Mouse (Mus musculus): ENCODE results near the gene 1500009C09Rik. TPM values are rescaled to one million over a fixed set of nuclear protein-coding genes. Genes with fewer than 3 reads are reported as not detected.

1500009C09Rik gene
- polyA plus RNA-seq (2012; rRNA removed), result not detected in 2 replicates

GRCm38 (mm10) chr15:82252097-82252496 is at the start of gene 1500009C09Rik:
1500009C09Rik (plus strand) TSS chr15:82252397.

GRCm38 (mm10) chr15:82212752-82213063 is 39.5 kb upstream of the 1500009C09Rik start, which contains the start of gene Shisa8:
Shisa8 (minus strand) TSS chr15:82212815.

GRCm38 (mm10) chr15:82223657-82224601 is 28.3 kb upstream of the 1500009C09Rik start, which contains the start of gene Tnfrsf13c:
Tnfrsf13c (minus strand) TSS chr15:82224369.

GRCm38 (mm10) chr15:82244115-82244804 is 7.9 kb upstream of the 1500009C09Rik start, which contains the start of gene Cenpm:
Cenpm (minus strand) TSS chr15:82244748.

GRCm38 (mm10) chr15:82274593-82274926 is 22.4 kb downstream of the 1500009C09Rik start, which contains the start of gene Sept3:
Sept3 (plus strand) TSS chr15:82274893.

GRCm38 (mm10) chr15:82298764-82299561 is 46.8 kb downstream of the 1500009C09Rik start, which contains the start of gene Wbp2nl:
Wbp2nl (plus strand) TSS chr15:82298954.

Other genes starting within 250 kb of the 1500009C09Rik start
- 8.6 and 10.6 TPM in 2 replicates for gene Desi1, start 218.5 kb upstream of the 1500009C09Rik start, polyA plus RNA-seq (2012; rRNA removed)
- gene Snu13, start 204.8 kb upstream of the 1500009C09Rik start, polyA plus RNA-seq (2012; rRNA removed), result 79.2 and 87.2 TPM in 2 replicates
- gene 4930407I10Rik, start 193.2 kb upstream of the 1500009C09Rik start, polyA plus RNA-seq (2012; rRNA removed), result not detected in 2 replicates
- gene Mei1, start 182.4 kb upstream of the 1500009C09Rik start, polyA plus RNA-seq (2012; rRNA removed), result not detected in 2 replicates
- gene Ccdc134, start 124.5 kb upstream of the 1500009C09Rik start, polyA plus RNA-seq (2012; rRNA removed), result 7.3 and 8.1 TPM in 2 replicates
- 26.1 and 27.1 TPM in 2 replicates for gene Srebf2, start 105.2 kb upstream of the 1500009C09Rik start, polyA plus RNA-seq (2012; rRNA removed)
- gene Shisa8, start 39.6 kb upstream of the 1500009C09Rik start, polyA plus RNA-seq (2012; rRNA removed), result 0.11 and 0.16 TPM in 2 replicates
- 0.46 and 0.47 TPM in 2 replicates for gene Tnfrsf13c, start 28.0 kb upstream of the 1500009C09Rik start, polyA plus RNA-seq (2012; rRNA removed)
- gene Cenpm, start 7.6 kb upstream of the 1500009C09Rik start, polyA plus RNA-seq (2012; rRNA removed), result 19.1 and 21.4 TPM in 2 replicates
- gene Sept3, start 22.5 kb downstream of the 1500009C09Rik start, polyA plus RNA-seq (2012; rRNA removed), result 0.08 and 0.23 TPM in 2 replicates
- gene Wbp2nl, start 46.6 kb downstream of the 1500009C09Rik start, polyA plus RNA-seq (2012; rRNA removed), result 0.06 and 0.08 TPM in 2 replicates
- gene Naga, start 86.5 kb downstream of the 1500009C09Rik start, polyA plus RNA-seq (2012; rRNA removed), result 36.3 and 48.4 TPM in 2 replicates
- 22.3 and 26.7 TPM in 2 replicates for gene Pheta2, start 86.5 kb downstream of the 1500009C09Rik start, polyA plus RNA-seq (2012; rRNA removed)
- gene Smdt1, start 86.6 kb downstream of the 1500009C09Rik start, polyA plus RNA-seq (2012; rRNA removed), result 97.0 and 102 TPM in 2 replicates
- 296 and 315 TPM in 2 replicates for gene Ndufa6, start 101.9 kb downstream of the 1500009C09Rik start, polyA plus RNA-seq (2012; rRNA removed)
- 11.3 and 13.8 TPM in 2 replicates for gene Cyp2d22, start 127.9 kb downstream of the 1500009C09Rik start, polyA plus RNA-seq (2012; rRNA removed)
- 0.07 and 0.10 TPM in 2 replicates for gene Cyp2d11, start 141.6 kb downstream of the 1500009C09Rik start, polyA plus RNA-seq (2012; rRNA removed)
- 15.6 and 17.2 TPM in 2 replicates for gene Cyp2d10, start 154.8 kb downstream of the 1500009C09Rik start, polyA plus RNA-seq (2012; rRNA removed)
- gene Cyp2d9, start 181.0 kb downstream of the 1500009C09Rik start, polyA plus RNA-seq (2012; rRNA removed), result 0.92 and 1.4 TPM in 2 replicates

Measured in liver, embryonic 14 days (tissue).